Mouse (Mus musculus) limb, embryonic 14.5 days (tissue): Measurements from ENCODE around the gene Tfcp2l1. TPM values are rescaled to one million over a fixed set of nuclear protein-coding genes. Genes with fewer than 3 reads are reported as not detected.

Experiments
- ATAC-seq: fragments of 200-750 bp; cut with Nextera tagmentation; 2 replicates; pipeline ENCODE4 v1.8.0; 2017; ENCODE audit warnings: low read depth, moderate number of reproducible peaks, moderate TSS enrichment; ENCODE audit not compliant: low FRiP score
- DNase-seq: peaks from one replicate; pipeline ENCODE4 v3.0.0-alpha.2; 2015; ENCODE audit warnings: low spot score
- H3K27ac ChIP-seq: fragments of 300-500 bp; sonication (generic); replicated peaks from 2 replicates; pipeline ENCODE4 v1.5.1; 2014; ENCODE audit warnings: low read depth, mild to moderate bottlenecking, low read length, moderate library complexity, mixed read lengths
- H3K27me3 ChIP-seq: fragments of 300-500 bp; sonication (generic); 2 replicates; pipeline ENCODE4 v1.6.1; 2014; ENCODE audit warnings: low read length, mixed read lengths; ENCODE audit not compliant: control insufficient read depth, insufficient read depth
- H3K36me3 ChIP-seq: fragments of 300-500 bp; sonication (generic); 2 replicates; pipeline ENCODE4 v1.6.1; 2014; ENCODE audit warnings: mild to moderate bottlenecking, low read length, moderate library complexity, mixed read lengths; ENCODE audit not compliant: control insufficient read depth, insufficient read depth
- H3K4me1 ChIP-seq: fragments of 300-500 bp; sonication (generic); 2 replicates; pipeline ENCODE4 v1.6.1; 2014; ENCODE audit warnings: antibody characterized with exemption, low read length, mixed read lengths; ENCODE audit not compliant: control insufficient read depth, insufficient read depth
- H3K4me2 ChIP-seq: fragments of 300-500 bp; sonication (generic); replicated peaks from 2 replicates; pipeline ENCODE4 v1.6.1; 2014; ENCODE audit warnings: low read depth, mild to moderate bottlenecking, low read length, moderate library complexity; ENCODE audit not compliant: severe bottlenecking
- H3K4me3 ChIP-seq: fragments of 300-500 bp; sonication (generic); replicated peaks from 2 replicates; pipeline ENCODE4 v1.5.1; 2014; ENCODE audit warnings: low read length
- H3K9ac ChIP-seq: fragments of 300-500 bp; sonication (generic); 2 replicates; pipeline ENCODE4 v1.6.1; 2014; ENCODE audit warnings: mild to moderate bottlenecking, low read depth, low read length, moderate library complexity; ENCODE audit not compliant: severe bottlenecking
- H3K9me3 ChIP-seq: fragments of 300-500 bp; sonication (generic); 2 replicates; pipeline ENCODE4 v1.6.1; 2016; ENCODE audit warnings: low read length; ENCODE audit not compliant: control insufficient read depth
- POLR2A ChIP-seq: fragments of 200-500 bp; IDR thresholded peaks from 2 replicates; pipeline ENCODE4 v1.8.0; 2012; ENCODE audit warnings: inconsistent platforms, mild to moderate bottlenecking, moderate library complexity, borderline replicate concordance; ENCODE audit not compliant: insufficient read depth, insufficient read length; ENCODE audit errors: extremely low read depth
- WGBS: fragments of 180-500 bp; shearing (Covaris S2); extraction: QIAGEN DNeasy Blood & Tissue Kit; methylation state at CpG from one replicate; pipeline ENCODE4 v1.1.7; 2014; 5-methylcytosine and 5-hydroxymethylcytosine counted together
- polyA plus RNA-seq, 2 experiments: library from polyadenylated mRNA; depleted of rRNA in 1 of 2; stranded (reverse) in 1 of 2; unstranded in 1 of 2; fragments of >200 nt; fragmentation: Nextera tagmentation in 1 of 2; extraction: Ambion mirVana in 1 of 2; gene quantifications; 2 replicates each; pipeline versions ENCODE4 v1.2.1 to v1.2.3; 2012 to 2014

The Tfcp2l1 gene
- polyA plus RNA-seq, 2 experiments, result 0.38 to 0.67 TPM

DNA sequence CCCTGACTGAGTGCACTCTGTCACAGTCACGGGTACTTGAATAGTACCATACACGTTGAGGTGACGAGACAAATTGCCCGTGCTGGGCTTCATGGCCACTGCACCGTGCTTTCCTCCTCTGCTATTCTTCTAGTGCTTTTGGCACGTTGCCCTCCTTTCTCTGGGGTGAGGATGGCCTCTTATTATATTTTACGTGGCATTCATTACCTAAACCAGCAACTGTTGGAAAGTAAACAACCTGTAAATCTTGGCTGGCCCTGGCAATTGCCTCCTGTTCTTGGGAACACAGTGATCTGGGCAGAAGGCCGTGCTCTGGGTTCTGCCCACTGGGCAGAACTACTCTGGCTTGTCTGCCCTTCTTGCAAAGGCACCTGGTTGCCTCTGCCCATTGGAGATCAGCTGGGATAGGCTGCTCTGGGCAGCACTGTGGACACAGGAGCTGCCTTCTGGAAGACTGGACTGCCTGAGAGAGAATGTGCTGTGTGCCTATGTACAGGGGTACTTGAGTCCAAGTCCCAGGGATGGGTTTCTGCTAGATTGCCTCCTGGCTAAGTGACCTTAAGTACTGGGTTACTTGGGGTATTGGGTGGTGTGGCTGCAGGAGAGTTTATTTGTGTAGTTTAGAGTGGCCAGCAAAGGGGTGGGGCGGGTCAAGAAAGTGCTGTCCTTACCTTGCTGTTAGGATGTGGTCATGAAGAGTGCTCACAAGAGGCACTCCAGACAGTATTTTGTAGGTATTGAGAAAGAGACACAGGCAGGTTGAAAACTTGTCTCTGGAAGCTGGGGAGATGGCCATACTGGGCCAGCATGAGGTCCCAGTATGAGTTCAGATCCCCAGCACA lies 15.6 kb downstream of the Tfcp2l1 start:
- no peaks in the 10 kb centered on the region for H3K27me3 ChIP-seq
- no peak overlapping the region for H3K9ac ChIP-seq
- H3K36me3 ChIP-seq, result no peaks in the 10 kb centered on the region
- no peak overlapping the region for H3K4me2 ChIP-seq
- H3K4me3 ChIP-seq, result no peak overlapping the region
- H3K27ac ChIP-seq, result no peak overlapping the region
- ATAC-seq, result no peak
- TF ChIP-seq POLR2A, result no peak
- DNase-seq, result no peak
- WGBS, result 62% methylated on average over 9 of the region's 9 CpGs
- H3K4me1 ChIP-seq, result no peaks in the 10 kb centered on the region
- H3K9me3 ChIP-seq, result no peaks in the 10 kb centered on the region

DNA sequence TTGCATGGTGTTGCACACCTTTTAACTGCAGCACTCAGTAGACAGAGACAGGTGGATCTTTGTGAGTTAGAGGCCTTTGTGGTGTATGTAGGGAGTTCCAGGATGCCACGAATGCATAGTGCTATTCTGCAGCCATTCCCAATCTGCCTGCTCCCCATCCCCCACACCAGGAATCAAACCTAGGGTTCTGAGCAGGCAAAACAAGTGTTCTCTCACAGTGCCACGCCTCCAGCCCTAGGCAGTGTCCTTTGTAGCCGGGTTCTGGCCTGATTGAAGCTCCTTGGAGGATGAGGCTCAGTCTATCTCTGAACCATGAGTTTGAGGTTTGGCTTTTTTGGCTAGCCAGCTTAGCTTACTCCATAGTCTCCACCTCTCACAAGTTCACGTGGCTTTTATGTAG lies 18.0 kb downstream of the Tfcp2l1 start:
- H3K9ac ChIP-seq, result no peak overlapping the region
- no peaks in the 10 kb centered on the region for H3K27me3 ChIP-seq
- no peak overlapping the region for H3K27ac ChIP-seq
- H3K4me1 ChIP-seq, result no peaks in the 10 kb centered on the region
- no peak overlapping the region for H3K4me2 ChIP-seq
- DNase-seq (no peak), ATAC-seq (no peak)
- no peak for TF ChIP-seq POLR2A
- no peak overlapping the region for H3K4me3 ChIP-seq
- 66% methylated on average over 4 of the region's 4 CpGs for WGBS
- H3K9me3 ChIP-seq, result no peaks in the 10 kb centered on the region
- no peaks in the 10 kb centered on the region for H3K36me3 ChIP-seq

DNA sequence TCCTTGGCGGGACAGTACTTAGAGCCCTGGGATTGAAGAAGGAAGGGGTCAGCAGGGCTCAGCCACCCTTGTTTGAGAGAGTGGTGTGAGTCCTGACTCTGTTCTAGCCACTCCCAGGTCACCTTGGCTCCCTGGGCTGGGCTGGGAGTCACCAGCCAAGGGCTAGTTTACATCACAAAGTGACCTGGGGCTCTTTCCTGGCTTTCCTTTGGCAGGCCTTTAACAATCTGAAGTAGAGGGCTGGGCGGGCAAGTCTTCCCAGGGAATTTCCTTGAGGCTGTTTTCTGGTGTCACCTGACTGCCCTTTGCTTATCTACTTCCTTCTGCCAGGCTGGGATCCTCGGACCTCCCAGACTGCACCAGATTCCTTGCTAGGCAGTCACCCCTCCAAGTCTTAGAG lies 20.3 kb downstream of the Tfcp2l1 start:
- Histone ChIP-seq H3K9me3 (no peaks in the 10 kb centered on the region), H3K4me3 (no peak overlapping the region), H3K4me2 (no peak overlapping the region), H3K4me1 (no peaks in the 10 kb centered on the region), H3K36me3 (no peaks in the 10 kb centered on the region), H3K9ac (no peak overlapping the region), H3K27ac (no peak overlapping the region), H3K27me3 (no peaks in the 10 kb centered on the region)
- TF ChIP-seq POLR2A, result no peak
- ATAC-seq (no peak), DNase-seq (no peak)
- 13% methylated on average over 3 of the region's 3 CpGs for WGBS

DNA sequence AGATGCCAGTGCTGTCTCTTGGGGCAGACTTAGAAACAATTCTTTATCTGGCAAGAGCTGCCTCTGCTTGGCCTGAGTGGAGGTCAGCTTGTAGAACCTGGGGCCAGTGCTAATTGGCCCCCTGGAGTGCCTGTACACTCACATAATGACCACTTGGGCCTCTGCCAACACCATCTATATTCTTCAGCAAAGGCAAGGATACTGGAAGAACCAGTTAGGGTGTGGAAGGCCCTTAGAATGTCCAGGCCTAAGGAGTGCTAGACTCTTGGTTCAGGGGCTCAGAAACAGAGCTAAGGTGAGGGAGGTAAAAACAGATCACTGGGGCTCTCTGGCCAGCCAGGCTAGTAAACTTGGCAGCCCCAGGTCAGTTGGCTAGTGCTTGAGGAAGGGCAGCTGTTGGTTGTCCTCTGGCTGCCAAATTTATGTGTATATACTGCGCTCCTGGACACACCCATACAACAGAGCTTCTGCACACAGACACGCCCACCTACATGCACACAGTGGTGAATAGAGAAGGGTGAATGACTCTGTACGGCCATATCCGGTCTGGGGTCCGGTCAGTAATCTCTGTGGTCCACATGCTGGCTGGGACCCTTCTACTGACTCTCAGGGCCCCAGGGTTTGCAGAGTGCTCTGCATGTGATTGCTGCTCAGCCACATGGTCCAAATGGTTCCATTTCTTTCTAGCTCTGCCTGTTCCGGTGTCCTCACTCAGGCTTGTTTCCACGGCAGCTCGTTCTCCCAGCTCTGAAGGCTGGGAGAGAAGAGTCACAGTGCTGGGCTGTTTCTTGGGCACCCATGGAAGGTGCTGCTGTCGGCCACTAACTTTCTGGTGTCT lies 22.4 kb downstream of the Tfcp2l1 start:
- no peaks in the 10 kb centered on the region for H3K36me3 ChIP-seq
- no peak for ATAC-seq
- H3K27ac ChIP-seq, result no peak overlapping the region
- 83% methylated on average over 9 of the region's 9 CpGs for WGBS
- no peak overlapping the region for H3K9ac ChIP-seq
- no peak for DNase-seq
- no peak overlapping the region for H3K4me2 ChIP-seq
- H3K4me3 ChIP-seq, result no peak overlapping the region
- TF ChIP-seq POLR2A, result no peak
- H3K9me3 ChIP-seq, result no peaks in the 10 kb centered on the region
- H3K27me3 ChIP-seq, result no peaks in the 10 kb centered on the region
- no peaks in the 10 kb centered on the region for H3K4me1 ChIP-seq

DNA sequence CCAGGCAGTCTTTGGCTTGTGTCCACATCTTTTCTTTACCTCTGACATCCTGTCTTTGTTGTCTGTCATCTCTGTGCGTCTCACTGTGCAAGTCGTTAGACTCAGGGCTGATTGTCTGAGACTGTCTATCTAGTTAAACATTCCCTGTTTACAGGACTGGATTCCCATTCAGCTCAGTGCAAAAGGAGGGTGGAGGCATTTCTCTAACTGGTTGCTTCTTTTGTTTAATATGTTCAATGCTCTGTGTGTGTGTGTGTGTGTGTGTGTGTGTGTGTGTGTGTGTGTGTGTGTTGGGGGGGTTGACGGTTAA lies 23.0 kb downstream of the Tfcp2l1 start:
- no peak overlapping the region for H3K4me2 ChIP-seq
- no peaks in the 10 kb centered on the region for H3K36me3 ChIP-seq
- H3K9ac ChIP-seq, result no peak overlapping the region
- no peaks in the 10 kb centered on the region for H3K4me1 ChIP-seq
- DNase-seq (no peak), ATAC-seq (no peak)
- H3K27me3 ChIP-seq, result no peaks in the 10 kb centered on the region
- TF ChIP-seq POLR2A, result no peak
- WGBS, result 65% methylated on average over 3 of the region's 3 CpGs
- no peak overlapping the region for H3K4me3 ChIP-seq
- H3K9me3 ChIP-seq, result no peaks in the 10 kb centered on the region
- H3K27ac ChIP-seq, result no peak overlapping the region
